Mouse (Mus musculus) erythroblast, embryonic 14.5 days (primary cell): ENCODE data around the gene Cnnm2.

Source experiments
- GATA1 ChIP-seq: IDR thresholded peaks from 2 replicates; pipeline ENCODE4 v1.6.1; 2012; ENCODE audit warnings: low read length, inconsistent platforms, mixed read lengths
- TAL1 ChIP-seq: IDR thresholded peaks from 3 replicates; pipeline ENCODE4 v1.6.1; 2012; ENCODE audit warnings: low read length, inconsistent platforms, mixed read lengths

DNA sequence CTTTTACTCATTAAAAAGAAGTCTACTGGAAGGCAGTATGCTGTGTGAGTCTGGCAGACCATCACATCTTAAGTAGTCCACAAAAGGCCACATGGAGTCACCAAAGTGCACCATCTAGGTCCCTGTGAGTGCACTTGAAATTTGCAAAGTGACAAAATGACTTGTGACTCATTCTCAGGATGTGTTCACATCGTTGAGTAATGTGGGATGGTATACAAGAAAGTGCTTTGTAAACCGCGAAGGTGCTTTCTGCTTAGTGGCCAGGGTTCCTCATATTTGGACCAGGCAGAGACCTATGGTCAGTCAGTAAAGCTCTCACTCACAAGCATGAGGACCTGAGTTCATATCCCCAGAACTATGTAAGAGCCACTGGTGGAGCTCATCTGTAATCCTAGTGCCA lies 13.6 kb upstream of the Cnnm2 start:
- TF ChIP-seq TAL1 (no peak), GATA1 (no peak)
